In the genomic region with DNA sequence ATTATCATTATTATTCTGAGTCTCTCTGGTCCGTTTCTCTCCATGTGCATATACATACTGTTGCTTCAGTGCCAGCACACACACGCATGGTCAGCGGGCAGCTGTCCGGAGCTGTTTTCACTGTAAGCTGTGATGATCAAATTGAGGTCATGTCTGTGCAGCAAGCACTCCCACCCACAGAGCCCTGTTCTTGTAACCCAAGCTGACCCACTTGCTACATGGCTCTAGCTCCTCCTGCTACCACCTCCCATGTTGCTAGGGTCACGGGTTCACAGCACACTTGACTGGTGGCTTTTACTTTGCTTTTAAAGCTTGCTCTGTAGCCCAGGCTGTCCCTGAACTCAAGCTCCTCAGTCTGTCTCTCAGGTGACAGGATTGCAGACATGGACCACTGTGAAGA, we compare ENCODE assay signal across 19 mouse cellular contexts.
"Had no signal": no experiment of that assay in that cellular context is flagged by ENCODE, and none has a peak within 500 bp of the region (broad histone marks: within the 10 kb centered on the region; RNA-seq: fewer than 3 reads in every experiment).

No protein-coding gene starts in this region.

- DNase-seq: kidney, adult 8-10 months; kidney, postnatal 10 days; kidney, postnatal 36 days; layer of hippocampus, postnatal 36 days; lung, adult 18-20 months; lung, postnatal 10 days; lung, postnatal 36 days; midbrain, embryonic 14.5 days; thymus, adult 18-20 months; thymus, postnatal 36 days had no signal

- H3K4me3 ChIP-seq: left cerebral cortex, adult 2 months; lung, embryonic 15.5 days; megakaryocyte, embryonic 14.5 days; neural tube, embryonic 12.5 days; neural tube, embryonic 15.5 days had no signal

- H3K27ac ChIP-seq: left cerebral cortex, adult 2 months; liver, embryonic 14.5 days; lung, embryonic 15.5 days; neural tube, embryonic 12.5 days; neural tube, embryonic 15.5 days had no signal

- H3K9ac ChIP-seq: liver, embryonic 14.5 days; lung, embryonic 15.5 days; neural tube, embryonic 12.5 days; neural tube, embryonic 15.5 days had no signal

- ATAC-seq: intestine, embryonic 16.5 days had no signal

- H3K4me2 ChIP-seq: liver, embryonic 11.5 days; lung, embryonic 15.5 days; midbrain, embryonic 11.5 days; neural tube, embryonic 12.5 days; neural tube, embryonic 15.5 days had no signal

- H3K4me1 ChIP-seq: neural tube, embryonic 12.5 days; neural tube, embryonic 15.5 days had no signal

- H3K27me3 ChIP-seq: lung, embryonic 15.5 days; megakaryocyte, embryonic 14.5 days; neural tube, embryonic 12.5 days; neural tube, embryonic 15.5 days had no signal

- H3K9me3 ChIP-seq: lung, embryonic 15.5 days; megakaryocyte, embryonic 14.5 days; neural tube, embryonic 12.5 days; neural tube, embryonic 15.5 days had no signal
